Mouse (Mus musculus) gastrocnemius, adult 2 months (tissue): ENCODE data around the gene Dgkg. TPM values are rescaled to one million over a fixed set of nuclear protein-coding genes. Genes with fewer than 3 reads are reported as not detected.

ENCODE experiments used
- DNase-seq: peaks from one replicate; pipeline ENCODE4 v3.0.0; 2022
- H3K27ac ChIP-seq: fragments of 200-600 bp; 2 replicates; pipeline ENCODE4 v1.8.1; 2022; ENCODE audit warnings: mild to moderate bottlenecking
- H3K4me3 ChIP-seq: fragments of 200-600 bp; 2 replicates; pipeline ENCODE4 v1.8.1; 2022; ENCODE audit warnings: mild to moderate bottlenecking, moderate library complexity
- CTCF ChIP-seq: fragments of 200-600 bp; IDR thresholded peaks from 2 replicates; pipeline ENCODE4 v1.8.1; 2022; ENCODE audit warnings: antibody characterized with exemption, mild to moderate bottlenecking, moderate library complexity
- intact Hi-C: fragments of 180-260 bp; cut with DNase I; formaldehyde crosslinking; loops from one replicate; pipeline ENCODE4 v1.15.1; 2025
- total RNA-seq, 2 experiments: library from RNA; stranded (reverse); gene quantifications; 2 replicates each; pipeline ENCODE4 v1.2.3; 2021

Dgkg gene
- total RNA-seq, 2 experiments from 2014 or later: 0.41 to 0.70 TPM

GRCm38 (mm10) chr16:22517431-22518384, 139.3 kb downstream of the Dgkg start:
- peak; percentile 78 for DNase-seq
- Histone ChIP-seq H3K27ac (peak overlapping the region; percentile 20; the same call in 1 of the 2 replicates), H3K4me3 (no peak overlapping the region)
- intact Hi-C loops: no loop called here
- no peak for TF ChIP-seq CTCF

DNA sequence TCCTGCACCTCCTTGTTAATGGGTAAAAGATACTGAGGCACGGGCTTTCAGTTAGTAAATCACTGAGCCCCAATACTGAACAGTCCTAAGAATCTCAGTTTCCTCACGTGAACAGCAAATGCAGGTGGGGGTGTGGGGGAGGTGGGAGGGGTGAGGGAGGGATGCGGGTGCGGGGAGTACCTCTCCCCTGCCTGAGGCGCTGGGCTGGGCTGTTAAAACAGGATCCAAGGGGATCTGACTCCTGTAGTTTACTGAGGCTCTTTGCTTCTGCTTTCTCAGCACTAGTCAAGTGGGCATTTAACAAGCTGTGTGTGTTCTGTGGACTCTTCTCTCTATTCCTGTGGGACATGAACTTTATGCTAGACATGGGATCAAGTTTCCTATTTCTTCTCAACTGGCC, 141.5 kb downstream of the Dgkg start:
- H3K4me3 ChIP-seq: no peak overlapping the region
- no peak for DNase-seq
- no peak for TF ChIP-seq CTCF
- no peak overlapping the region for H3K27ac ChIP-seq
- intact Hi-C loops: no loop called here

- no peak for DNase-seq
- no peak for TF ChIP-seq CTCF
Observed at GRCm38 (mm10) chr16:22510861-22511637, 146.0 kb downstream of the Dgkg start.

DNA sequence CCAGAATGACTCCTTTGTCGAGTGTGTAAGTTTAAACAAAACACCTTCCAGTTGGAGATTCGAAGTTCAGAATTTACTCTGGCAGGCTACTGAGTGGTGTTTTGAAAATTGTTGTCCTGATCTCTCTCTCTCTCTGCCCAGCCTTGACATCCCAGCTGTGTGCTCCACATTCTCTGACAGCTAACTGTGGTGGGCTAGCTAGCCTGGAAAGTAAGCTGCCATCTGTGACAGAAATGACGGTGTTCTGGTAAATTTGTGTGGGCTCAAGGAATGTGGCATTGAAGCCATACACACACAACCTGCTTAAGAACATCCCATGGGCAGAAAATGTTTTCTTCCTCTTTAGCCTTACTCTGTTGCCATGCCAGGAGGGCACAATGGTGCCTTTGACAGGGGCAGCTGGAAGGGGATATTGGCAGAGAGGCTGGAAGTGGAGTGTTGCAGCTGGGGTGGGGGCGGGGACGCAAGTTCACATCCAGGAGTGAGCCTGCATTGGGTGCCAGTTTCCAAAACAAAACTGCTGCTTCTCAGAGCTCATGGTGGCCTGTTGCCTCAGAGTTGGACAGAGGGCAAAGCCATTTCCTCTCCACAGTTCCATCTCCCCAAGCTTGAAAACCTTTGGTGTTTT, 148.0 kb downstream of the Dgkg start:
- intact Hi-C loops: no loop called here
- Histone ChIP-seq H3K4me3 (no peak overlapping the region), H3K27ac (no peak overlapping the region)
- TF ChIP-seq CTCF: no peak
- no peak for DNase-seq

More at GRCm38 (mm10) chr16:22510861-22511637, 146.0 kb downstream of the Dgkg start:
- Histone ChIP-seq H3K27ac (no peak overlapping the region), H3K4me3 (no peak overlapping the region)
- intact Hi-C loops: no loop called here

DNA sequence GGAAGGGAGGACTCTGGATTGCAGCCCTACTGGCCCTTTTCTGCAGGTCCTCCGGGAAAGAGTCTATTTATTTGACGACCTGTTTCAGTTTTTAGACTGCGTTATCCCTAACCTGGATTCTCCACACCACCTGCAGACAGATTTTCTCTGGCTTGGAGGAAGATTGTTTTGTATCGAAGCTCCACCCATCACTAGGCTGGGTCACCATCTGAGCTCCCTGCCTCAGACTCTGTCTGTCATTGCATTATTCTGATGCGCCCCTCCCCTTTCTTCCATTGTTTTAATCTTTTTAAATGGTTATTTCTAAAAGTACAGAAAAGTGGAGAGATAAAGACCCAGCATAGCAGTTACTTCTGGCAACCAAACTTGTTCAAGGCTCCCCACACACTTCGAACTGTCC, 151.4 kb downstream of the Dgkg start:
- intact Hi-C loops: no loop called here
- no peak for DNase-seq
- Histone ChIP-seq H3K27ac (peak overlapping the region; percentile 38; the same call in 1 of the 2 replicates), H3K4me3 (no peak overlapping the region)
- TF ChIP-seq CTCF: no peak

- intact Hi-C loops: no loop called here
- Histone ChIP-seq H3K27ac (peak overlapping the region; percentile 38), H3K4me3 (no peak overlapping the region)
- no peak for TF ChIP-seq CTCF
- DNase-seq: peak; percentile 55
Observed at GRCm38 (mm10) chr16:22504851-22505250, 152.2 kb downstream of the Dgkg start.

DNA sequence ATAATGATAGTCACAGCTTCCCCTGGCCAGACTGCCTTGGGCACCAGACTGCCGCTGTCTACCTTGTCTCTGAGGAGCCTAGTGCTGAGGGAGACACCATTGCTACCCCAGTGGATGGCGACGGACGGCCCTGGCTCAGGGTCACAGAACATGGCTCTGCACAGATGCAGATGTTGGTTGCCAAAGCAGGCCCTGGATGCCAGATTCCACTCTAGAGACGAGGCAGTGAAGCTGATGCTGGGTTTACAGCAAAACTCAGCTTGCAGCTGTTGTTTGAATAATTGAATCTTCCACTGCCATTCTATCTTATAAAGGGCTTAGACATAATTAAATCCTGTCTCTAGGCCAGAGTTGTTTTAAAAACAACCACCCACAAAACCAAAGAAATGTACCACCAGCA, 153.0 kb downstream of the Dgkg start:
- Histone ChIP-seq H3K27ac (peak overlapping the region; percentile 38; the same call in 1 of the 2 replicates), H3K4me3 (no peak overlapping the region)
- no peak for TF ChIP-seq CTCF
- intact Hi-C loops: no loop called here
- peak; percentile 39 for DNase-seq

DNA sequence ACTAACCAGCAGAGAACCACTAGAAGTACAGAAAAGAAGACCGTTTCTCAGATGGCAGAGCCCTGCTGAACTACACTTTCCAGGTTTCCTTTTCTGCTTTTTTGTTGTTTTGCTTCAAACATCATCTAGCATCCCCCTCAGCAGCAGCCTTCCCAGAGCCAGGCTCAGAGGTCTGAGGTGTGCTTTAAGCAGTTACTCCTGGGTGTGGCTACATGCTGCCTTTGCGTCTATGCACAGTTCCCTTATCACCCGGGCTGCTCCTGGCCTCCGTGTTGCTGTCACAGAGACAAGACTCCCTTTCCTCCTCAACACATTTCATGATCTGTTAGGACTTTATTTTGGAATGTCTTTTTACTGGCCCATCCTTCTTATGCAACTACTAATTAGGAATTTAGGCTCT, 153.6 kb downstream of the Dgkg start:
- TF ChIP-seq CTCF: no peak
- no peak for DNase-seq
- Histone ChIP-seq H3K4me3 (no peak overlapping the region), H3K27ac (no peak overlapping the region)
- intact Hi-C loops: no loop called here

DNA sequence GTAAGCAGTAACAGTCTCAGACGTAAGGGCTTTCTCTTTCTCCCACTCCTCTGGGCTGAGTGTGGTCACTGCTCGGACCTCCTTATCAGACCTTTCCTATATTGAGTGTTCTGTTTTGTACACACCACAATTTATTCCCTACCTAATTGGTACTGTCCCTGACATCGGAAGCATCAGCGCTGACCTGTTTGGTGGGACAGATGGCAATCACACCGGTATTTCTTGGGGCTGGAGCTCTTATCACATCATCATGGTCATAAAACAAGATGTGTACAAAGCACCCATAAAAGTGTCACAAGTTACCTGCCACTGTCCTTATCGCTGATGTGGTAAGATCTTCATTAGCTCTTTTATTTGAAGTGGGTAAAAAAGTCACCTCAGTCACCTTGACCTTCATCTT, 155.2 kb downstream of the Dgkg start:
- intact Hi-C loops: no loop called here
- H3K4me3 ChIP-seq: no peak overlapping the region
- no peak for TF ChIP-seq CTCF
- no peak overlapping the region for H3K27ac ChIP-seq
- DNase-seq: no peak

GRCm38 (mm10) chr16:22500561-22500960, 156.5 kb downstream of the Dgkg start:
- no peak overlapping the region for H3K27ac ChIP-seq
- no peak overlapping the region for H3K4me3 ChIP-seq
- no peak for DNase-seq
- TF ChIP-seq CTCF: no peak
- intact Hi-C loops: no loop called here

GRCm38 (mm10) chr16:22499951-22500350, 157.1 kb downstream of the Dgkg start:
- intact Hi-C loops: no loop called here
- Histone ChIP-seq H3K27ac (no peak overlapping the region), H3K4me3 (no peak overlapping the region)
- DNase-seq: no peak
- TF ChIP-seq CTCF: no peak

GRCm38 (mm10) chr16:22499447-22499846, 157.6 kb downstream of the Dgkg start:
- Histone ChIP-seq H3K4me3 (no peak overlapping the region), H3K27ac (no peak overlapping the region)
- TF ChIP-seq CTCF: no peak
- DNase-seq: no peak
- intact Hi-C loops: no loop called here

DNA sequence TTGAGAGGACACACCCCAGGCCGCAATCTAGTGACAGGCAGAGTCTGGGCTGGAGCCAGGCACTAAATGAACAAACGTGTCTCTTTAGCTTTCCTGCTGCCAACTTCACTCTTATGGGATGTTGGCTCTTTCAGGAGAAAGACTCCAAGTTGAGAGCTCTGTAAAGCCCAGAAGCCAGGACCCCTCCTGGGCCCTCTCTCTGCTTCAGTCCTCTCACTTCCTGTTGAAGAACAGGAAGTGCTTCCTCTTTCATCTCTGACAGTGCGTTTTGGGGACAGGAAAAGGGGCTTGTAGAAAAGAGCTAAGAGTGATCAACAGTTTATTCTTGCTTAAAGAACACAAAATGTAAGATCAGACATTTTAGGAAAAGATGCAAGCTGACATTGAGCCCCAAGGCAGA, 159.0 kb downstream of the Dgkg start:
- DNase-seq: no peak
- TF ChIP-seq CTCF: no peak
- H3K27ac ChIP-seq: no peak overlapping the region
- H3K4me3 ChIP-seq: no peak overlapping the region
- intact Hi-C loops: no loop called here
